Mouse (Mus musculus): ENCODE results near the gene Dhrs3.

Gene Dhrs3

DNA sequence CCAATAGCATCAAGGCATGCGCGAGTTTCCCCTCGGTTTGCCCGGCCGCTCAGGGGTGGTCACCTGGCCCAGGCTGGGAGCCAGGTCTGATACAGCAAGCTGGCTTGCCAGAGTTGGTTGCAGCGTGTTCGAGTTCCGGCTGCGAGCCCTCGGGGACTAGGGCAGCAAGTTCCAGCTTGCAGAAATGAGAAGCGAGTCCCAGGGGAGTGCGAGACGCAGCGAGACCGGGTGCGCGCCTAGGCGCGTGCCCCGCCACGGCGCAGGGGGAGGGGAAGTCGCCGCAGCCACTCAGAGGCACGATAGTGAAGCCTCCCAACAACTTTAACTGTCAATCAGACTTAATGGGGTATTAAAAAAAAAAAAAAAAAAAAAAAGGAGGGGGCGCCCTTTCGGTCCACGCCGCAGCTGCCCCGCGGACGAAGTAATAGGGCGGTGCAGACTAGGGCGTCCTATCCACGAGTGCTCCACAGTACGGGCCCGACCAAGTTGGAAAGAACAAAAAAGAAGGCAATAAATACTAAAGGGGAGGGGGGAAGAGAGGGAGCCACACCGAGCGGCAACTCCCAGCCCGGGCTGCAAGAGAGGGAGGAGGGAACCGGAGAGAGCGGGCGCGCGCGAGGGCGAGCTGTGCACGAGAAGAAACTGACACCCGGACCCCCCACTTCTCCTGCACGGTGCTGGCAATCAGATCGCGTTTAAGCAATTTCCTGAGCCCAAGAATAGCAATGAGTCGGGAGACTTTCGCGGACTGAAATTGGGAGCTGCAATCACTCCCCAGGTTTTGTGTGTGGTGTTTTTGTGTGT is at the start of gene Dhrs3:
Gene Dhrs3, plus strand, starts transcription at position 695 of the 804 bp plus-strand sequence.
- peak; percentile 90 for DNase-seq (ENCODE audit: inconsistent ontology term)

- DNase-seq (ENCODE audit: inconsistent ontology term) = no peak
Observed at GRCm38 (mm10) chr4:144861756-144862505, 30.7 kb upstream of the Dhrs3 start.

DNA sequence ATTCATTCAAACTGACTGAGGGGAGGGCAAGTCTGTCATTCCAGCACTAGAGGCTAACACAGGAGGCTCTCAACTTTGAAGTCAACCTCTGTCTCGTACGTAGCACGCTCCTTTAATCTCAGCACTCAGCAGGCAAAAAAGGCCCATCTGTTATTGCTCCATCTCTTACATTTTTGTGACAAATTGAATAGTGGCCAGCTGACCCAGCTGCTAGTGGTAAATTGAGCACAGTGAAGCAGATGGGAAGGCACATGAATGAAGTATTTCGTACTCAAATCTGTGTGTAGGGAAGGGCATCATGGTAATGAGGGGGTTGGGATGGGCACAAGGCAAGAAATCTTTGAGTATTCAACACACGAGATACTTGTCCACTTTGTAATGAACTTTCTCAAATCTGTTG is 24.7 kb upstream of the Dhrs3 start:
- DNase-seq (ENCODE audit: inconsistent ontology term) = no peak

DNA sequence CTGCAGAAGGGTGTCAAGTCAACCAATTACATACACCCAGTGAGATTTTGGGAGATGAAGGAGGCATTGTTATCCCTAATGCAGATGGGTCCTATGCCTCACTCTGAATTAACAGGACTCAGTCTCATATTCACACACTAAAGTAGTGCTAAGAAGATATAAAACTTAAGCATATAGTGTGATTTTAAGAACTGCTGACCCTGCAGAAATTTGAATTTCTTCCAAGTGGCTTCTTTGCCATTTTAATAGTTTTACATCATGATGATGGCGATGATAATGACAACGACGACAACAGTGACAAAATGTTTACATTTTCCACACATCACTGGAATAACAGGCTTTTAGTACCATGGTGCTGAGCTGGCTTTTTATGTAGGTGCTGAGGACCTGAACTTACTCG is 24.0 kb upstream of the Dhrs3 start:
- no peak for DNase-seq (ENCODE audit: inconsistent ontology term)

GRCm38 (mm10) chr4:144872905-144873304 is 19.7 kb upstream of the Dhrs3 start:
- DNase-seq (ENCODE audit: inconsistent ontology term) = no peak

GRCm38 (mm10) chr4:144875576-144876093 is 17.0 kb upstream of the Dhrs3 start:
- peak; percentile 62 for DNase-seq (ENCODE audit: inconsistent ontology term)

DNA sequence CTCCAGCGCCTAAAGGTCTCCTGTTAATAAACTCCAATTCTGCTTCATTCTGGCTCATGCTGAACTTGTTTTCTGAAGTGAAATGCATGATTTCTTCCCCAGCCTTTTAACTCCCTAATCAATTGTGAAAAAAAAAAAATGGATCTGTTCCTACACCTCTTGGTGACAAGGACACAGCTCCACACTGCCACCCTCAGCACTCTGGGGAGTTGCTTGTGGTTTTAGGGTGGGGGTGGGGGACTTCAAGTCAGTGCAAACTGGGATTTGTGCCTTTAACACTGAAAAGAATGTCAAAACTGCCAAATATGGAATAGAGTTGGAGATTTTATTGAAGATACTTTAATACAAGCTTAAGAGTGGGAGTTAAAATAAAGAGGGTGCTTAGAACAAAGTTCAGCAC is 13.1 kb upstream of the Dhrs3 start:
- DNase-seq (ENCODE audit: inconsistent ontology term) = no peak

DNA sequence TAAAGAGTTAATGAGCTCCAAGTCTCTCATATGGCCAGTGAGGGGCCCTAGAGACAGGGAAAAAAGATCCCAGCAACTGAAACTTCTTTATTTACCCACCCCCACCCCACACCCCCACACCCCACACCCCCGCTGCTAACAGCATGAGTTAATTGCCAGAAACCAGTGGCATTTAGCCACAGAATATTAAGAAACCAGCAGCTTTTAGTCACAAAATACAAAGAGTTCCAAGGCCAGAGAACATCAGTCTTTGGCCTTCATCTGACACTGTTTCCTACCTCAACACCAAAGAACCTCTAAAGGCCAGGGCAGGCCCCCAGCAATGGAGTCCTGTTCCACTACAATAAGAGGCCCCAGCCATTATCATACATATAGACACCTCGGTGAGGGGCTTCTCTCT is 11.3 kb upstream of the Dhrs3 start:
- DNase-seq (ENCODE audit: inconsistent ontology term) = no peak

GRCm38 (mm10) chr4:144882881-144883331 is 9.7 kb upstream of the Dhrs3 start:
- DNase-seq (ENCODE audit: inconsistent ontology term) = peak; percentile 82

GRCm38 (mm10) chr4:144886460-144886859 is 6.2 kb upstream of the Dhrs3 start:
- DNase-seq (ENCODE audit: inconsistent ontology term) = peak; percentile 60

GRCm38 (mm10) chr4:144888750-144889149 is 3.9 kb upstream of the Dhrs3 start:
- DNase-seq (ENCODE audit: inconsistent ontology term) = no peak

DNA sequence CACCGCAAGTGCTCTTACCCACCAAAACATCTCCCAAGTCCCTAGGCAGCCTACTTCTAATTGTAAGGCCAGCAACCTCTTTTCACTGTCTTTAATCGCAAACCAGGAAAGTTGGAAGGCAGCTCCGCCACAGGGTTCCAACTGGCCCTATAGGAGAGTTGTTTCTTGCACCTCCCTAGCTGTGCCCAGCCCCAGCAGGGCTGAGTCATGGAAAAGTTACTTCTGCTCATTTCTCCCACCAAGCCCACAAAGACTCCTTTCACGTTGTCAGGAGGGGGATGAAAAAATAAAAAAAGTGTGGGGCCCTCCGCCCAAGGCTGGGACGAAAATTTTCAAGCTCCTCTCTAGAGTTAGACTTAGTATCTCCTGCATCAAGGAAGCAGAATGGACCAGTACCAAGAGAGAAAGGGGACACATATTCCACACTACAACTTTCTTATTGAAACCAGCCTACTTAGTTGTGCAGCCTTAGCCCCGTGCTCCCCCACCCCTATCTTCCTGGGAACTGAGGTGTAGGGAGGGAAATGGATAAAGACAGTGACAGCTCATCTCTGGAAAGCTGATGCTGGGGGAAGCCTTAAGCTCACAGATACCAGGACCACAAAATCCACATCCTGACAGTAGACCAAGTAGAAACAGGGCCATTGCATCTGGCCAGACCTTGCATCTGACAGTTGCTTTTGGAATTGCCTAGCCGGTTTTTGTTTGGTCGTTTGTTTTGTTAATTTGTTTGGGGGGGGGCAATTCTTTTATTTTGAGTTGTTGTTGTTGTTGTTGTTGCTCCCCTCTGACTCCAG is 2.9 kb upstream of the Dhrs3 start:
- no peak for DNase-seq (ENCODE audit: inconsistent ontology term)

DNA sequence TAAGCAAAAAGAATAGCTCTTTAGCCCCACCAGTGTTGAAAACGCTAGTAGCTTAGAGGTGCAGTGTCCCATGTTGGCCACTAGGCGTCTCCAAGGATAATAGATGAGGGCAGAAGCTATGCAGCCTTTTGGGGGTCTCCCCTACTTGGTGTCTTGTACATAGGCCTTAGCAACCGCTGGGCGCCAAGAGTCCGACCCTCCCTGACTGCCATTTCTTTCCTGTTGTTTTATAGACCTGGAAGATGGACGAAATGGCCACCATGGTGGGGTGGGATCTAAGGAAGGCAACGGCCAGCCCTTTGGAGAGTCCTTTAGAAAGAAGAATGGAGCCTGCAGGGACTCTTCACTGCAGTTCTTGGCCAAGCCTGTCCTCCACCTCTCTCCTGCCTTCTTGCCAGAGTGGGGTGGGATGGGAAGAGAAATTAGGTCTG is 1.9 kb upstream of the Dhrs3 start:
- DNase-seq (ENCODE audit: inconsistent ontology term) = peak; percentile 64

DNA sequence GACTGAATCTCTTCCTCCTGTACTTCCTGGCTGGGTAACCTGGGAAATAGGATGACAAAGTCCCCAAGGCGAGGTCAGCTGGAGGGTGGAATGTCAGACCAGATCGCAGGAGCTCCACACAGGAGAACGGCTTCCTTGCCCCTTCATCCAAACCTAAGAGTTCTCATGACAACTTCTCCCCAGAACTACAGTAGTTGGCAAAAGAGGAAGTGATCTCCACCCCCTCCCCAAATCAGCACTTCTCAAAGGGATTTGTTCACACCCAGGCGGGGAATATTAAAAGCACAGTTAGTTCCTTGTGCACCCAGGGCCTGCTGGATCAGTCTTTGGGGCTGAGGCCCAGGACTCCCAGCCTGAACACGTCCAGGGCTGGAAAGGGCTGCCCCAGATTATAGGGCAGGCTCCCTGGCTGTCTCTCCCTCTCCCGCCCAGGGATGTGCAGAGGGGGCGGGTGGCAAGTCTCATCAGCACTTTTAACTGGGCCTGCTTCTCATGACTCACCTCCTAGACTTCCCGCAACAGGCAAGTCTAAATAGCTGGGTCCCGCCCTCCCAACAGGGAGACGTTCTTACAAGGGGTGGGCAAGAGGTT is 1.4 kb upstream of the Dhrs3 start:
- DNase-seq (ENCODE audit: inconsistent ontology term) = peak; percentile 87

DNA sequence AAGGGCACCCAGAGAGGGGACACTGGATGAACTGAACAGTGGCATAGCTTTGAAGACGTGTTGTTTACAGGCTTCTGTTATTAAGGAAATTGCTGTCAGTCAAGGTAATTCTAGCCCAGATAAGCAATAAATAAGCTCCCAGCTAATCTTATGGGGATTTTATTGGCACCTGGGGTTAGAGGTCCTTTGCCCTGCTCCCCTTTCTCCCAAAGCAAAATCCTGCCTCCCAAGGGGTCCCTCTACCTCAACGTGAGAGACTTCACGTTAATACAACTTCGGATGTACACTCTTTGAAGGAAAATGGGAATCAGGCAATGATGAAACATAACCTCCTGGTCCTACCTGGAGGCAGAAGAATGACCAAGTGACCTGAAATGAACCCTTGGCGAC is 889 bp upstream of the Dhrs3 start:
- DNase-seq (ENCODE audit: inconsistent ontology term) = no peak

DNA sequence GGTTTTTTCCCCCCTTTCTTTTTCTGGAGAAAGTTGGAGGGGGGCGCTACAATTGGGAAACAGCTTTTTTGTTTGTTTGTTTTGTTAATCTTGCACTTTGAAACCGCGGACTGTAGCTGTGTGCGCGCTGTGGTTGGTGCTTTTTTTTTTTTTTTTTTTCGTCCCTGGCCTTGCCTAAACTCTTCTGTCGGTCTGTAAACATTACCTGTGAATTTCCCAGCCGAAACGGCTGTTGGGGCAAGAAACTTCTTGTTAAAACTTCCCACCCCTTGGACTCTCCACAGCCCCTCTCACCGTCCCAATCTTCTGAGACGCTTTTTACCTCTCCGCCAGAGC is 278 bp downstream of the Dhrs3 start:
- DNase-seq (ENCODE audit: inconsistent ontology term) = no peak

- peak; percentile 50 for DNase-seq (ENCODE audit: inconsistent ontology term)
Observed at GRCm38 (mm10) chr4:144893561-144894486, 1.2 kb downstream of the Dhrs3 start.

GRCm38 (mm10) chr4:144894487-144895210 is 2.0 kb downstream of the Dhrs3 start:
- peak; percentile 62 for DNase-seq (ENCODE audit: inconsistent ontology term)

DNA sequence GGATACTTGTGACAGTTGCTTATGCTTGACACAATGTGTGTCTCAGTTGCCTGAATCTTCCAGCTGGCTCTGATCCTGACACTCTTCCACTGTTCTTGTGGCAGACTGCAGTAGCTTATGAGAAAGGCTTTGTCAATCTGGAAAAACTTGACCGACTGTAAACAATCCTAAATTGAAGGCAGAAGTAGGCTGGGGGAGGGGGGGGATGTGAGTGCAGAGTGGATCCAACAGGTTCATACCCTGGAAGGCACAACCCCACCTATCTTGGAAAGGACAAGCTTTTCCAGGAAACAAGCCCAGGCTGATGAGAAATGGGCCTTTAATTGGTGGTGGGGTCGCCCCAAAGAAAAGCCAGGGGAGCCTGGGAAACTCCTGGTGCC is 2.6 kb downstream of the Dhrs3 start:
- no peak for DNase-seq (ENCODE audit: inconsistent ontology term)

GRCm38 (mm10) chr4:144896321-144896720 is 3.7 kb downstream of the Dhrs3 start:
- DNase-seq (ENCODE audit: inconsistent ontology term) = no peak
